Mouse (Mus musculus) G1E (cell line): ENCODE results near the gene Tuba4a. TPM values are rescaled to one million over a fixed set of nuclear protein-coding genes. Genes with fewer than 3 reads are reported as not detected.

Experiments used
- ATAC-seq: 2 replicates; pipeline ENCODE4 v1.8.0; 2016; ENCODE audit warnings: mild to moderate bottlenecking; ENCODE audit not compliant: insufficient number of reproducible peaks, poor library complexity, low FRiP score, severe bottlenecking; ENCODE audit errors: extremely low read depth
- DNase-seq: peaks from one replicate; pipeline ENCODE4 v3.0.0; 2012; ENCODE audit warnings: low spot score
- H3K27me3 ChIP-seq: 2 replicates; pipeline ENCODE4 v1.6.1; 2012; ENCODE audit warnings: mild to moderate bottlenecking, low read length, inconsistent platforms; ENCODE audit not compliant: insufficient read depth
- H3K36me3 ChIP-seq: replicated peaks from 2 replicates; pipeline ENCODE3; 2012; ENCODE audit warnings: mild to moderate bottlenecking, inconsistent platforms
- H3K4me1 ChIP-seq: 2 replicates; pipeline ENCODE4 v1.6.1; 2012; ENCODE audit warnings: low read depth, low read length, inconsistent platforms, mixed read lengths; ENCODE audit not compliant: insufficient read depth
- H3K4me3 ChIP-seq: 2 replicates; pipeline ENCODE4 v1.5.1; 2012; ENCODE audit warnings: low read depth, mild to moderate bottlenecking, inconsistent platforms, low read length, moderate library complexity, mixed read lengths
- H3K9me3 ChIP-seq: replicated peaks from 2 replicates; pipeline ENCODE4 v1.6.1; 2012; ENCODE audit warnings: inconsistent platforms
- CTCF ChIP-seq: IDR thresholded peaks from 2 replicates; pipeline ENCODE4 v1.5.1; 2012; ENCODE audit warnings: low read depth, low read length, inconsistent platforms, mixed read lengths
- GATA1 ChIP-seq: IDR thresholded peaks from 2 replicates; pipeline ENCODE4 v1.6.1; 2012; ENCODE audit warnings: borderline replicate concordance, low read length, inconsistent platforms, mixed read lengths
- GATA2 ChIP-seq: IDR thresholded peaks from 2 replicates; pipeline ENCODE4 v1.6.1; 2012; ENCODE audit warnings: low read depth, low read length, inconsistent platforms, borderline replicate concordance
- POLR2AphosphoS5 ChIP-seq: IDR thresholded peaks from 2 replicates; pipeline ENCODE4 v1.6.1; 2012; ENCODE audit warnings: low read depth, low read length, inconsistent platforms; ENCODE audit not compliant: insufficient replicate concordance
- TAL1 ChIP-seq: conservative IDR thresholded peaks from 2 replicates; pipeline ENCODE4 v1.6.1; 2012; ENCODE audit warnings: low read depth, low read length, inconsistent platforms, mixed read lengths
- polyA plus RNA-seq: library from polyadenylated mRNA; stranded (reverse); fragments of >175 nt; gene quantifications from 2 replicates; pipeline ENCODE4 v1.2.3, GENCODE M21; 2012
- total RNA-seq, 2 experiments: library from RNA; stranded (forward) in 1 of 2; stranded (reverse) in 1 of 2; fragments of 200-1000 nt in 1 of 2; fragments of >200 nt in 1 of 2; fragmentation: Nextera tagmentation in 1 of 2; gene quantifications; 2 replicates each; pipeline ENCODE4 v1.2.3; 2014 to 2017

Tuba4a gene
- total and polyA plus RNA-seq, 3 experiments, result 61.0 to 287 (median 156) TPM

GRCm38 (mm10) chr1:75185495-75185894 lies 34.2 kb downstream of the Tuba4a start:
- ATAC-seq (no peak), DNase-seq (no peak)
- peaks cover 50% of the 10 kb centered on the region for H3K4me1 ChIP-seq
- H3K9me3 ChIP-seq, result peaks cover 3% of the 10 kb centered on the region; the same call in 1 of the 2 replicates
- H3K36me3 ChIP-seq, result peaks cover 97% of the 10 kb centered on the region
- no peaks in the 10 kb centered on the region; the same call in 1 of the 2 replicates for H3K27me3 ChIP-seq
- TF ChIP-seq CTCF (no peak), TAL1 (no peak), GATA2 (no peak), POLR2AphosphoS5 (no peak), GATA1 (no peak)
- H3K4me3 ChIP-seq, result no peak overlapping the region

- Histone ChIP-seq H3K4me3 (no peak overlapping the region), H3K27me3 (no peaks in the 10 kb centered on the region; the same call in 1 of the 2 replicates), H3K4me1 (peaks cover 54% of the 10 kb centered on the region), H3K9me3 (peaks cover 3% of the 10 kb centered on the region; the same call in 1 of the 2 replicates), H3K36me3 (peaks cover 82% of the 10 kb centered on the region)
- DNase-seq, result no peak
- no peak for ATAC-seq
- TF ChIP-seq POLR2AphosphoS5 (no peak), CTCF (no peak), GATA2 (no peak), GATA1 (no peak), TAL1 (no peak)
Observed at GRCm38 (mm10) chr1:75182160-75182559, 37.5 kb downstream of the Tuba4a start.

GRCm38 (mm10) chr1:75181377-75181870 lies 38.2 kb downstream of the Tuba4a start:
- DNase-seq (no peak), ATAC-seq (no peak)
- H3K4me3 ChIP-seq, result peak overlapping the region; percentile 10; the same call in 1 of the 2 replicates
- H3K27me3 ChIP-seq, result no peaks in the 10 kb centered on the region; the same call in 1 of the 2 replicates
- peaks cover 58% of the 10 kb centered on the region for H3K4me1 ChIP-seq
- H3K9me3 ChIP-seq, result peaks cover 3% of the 10 kb centered on the region; the same call in 1 of the 2 replicates
- peaks cover 82% of the 10 kb centered on the region for H3K36me3 ChIP-seq
- TF ChIP-seq TAL1, result no peak
- no peak for TF ChIP-seq CTCF
- no peak for TF ChIP-seq GATA2
- TF ChIP-seq POLR2AphosphoS5, result no peak
- no peak for TF ChIP-seq GATA1

- peak overlapping the region; percentile 80; the same call in 1 of the 2 replicates for H3K4me3 ChIP-seq
- H3K4me1 ChIP-seq, result peaks cover 62% of the 10 kb centered on the region
- no peaks in the 10 kb centered on the region; the same call in 1 of the 2 replicates for H3K27me3 ChIP-seq
- peaks cover 3% of the 10 kb centered on the region; the same call in 1 of the 2 replicates for H3K9me3 ChIP-seq
- DNase-seq (no peak), ATAC-seq (no peak)
- TF ChIP-seq POLR2AphosphoS5, result no peak
- no peak for TF ChIP-seq GATA1
- TF ChIP-seq TAL1, result no peak
- no peak for TF ChIP-seq CTCF
- TF ChIP-seq GATA2, result no peak
- H3K36me3 ChIP-seq, result peaks cover 82% of the 10 kb centered on the region
Observed at GRCm38 (mm10) chr1:75180741-75181140, 38.9 kb downstream of the Tuba4a start.

- no peaks in the 10 kb centered on the region; the same call in 1 of the 2 replicates for H3K27me3 ChIP-seq
- DNase-seq (peak; percentile 94), ATAC-seq (peak; percentile 85)
- peak within 1 kb of the TSS; percentile 80 for H3K4me3 ChIP-seq
- TF ChIP-seq GATA1, result no peak
- no peak for TF ChIP-seq TAL1
- no peak for TF ChIP-seq POLR2AphosphoS5
- no peak for TF ChIP-seq GATA2
- TF ChIP-seq CTCF, result no peak
- H3K9me3 ChIP-seq, result peaks cover 3% of the 10 kb centered on the region; the same call in 1 of the 2 replicates
- H3K4me1 ChIP-seq, result peaks cover 63% of the 10 kb centered on the region
- H3K36me3 ChIP-seq, result peaks cover 82% of the 10 kb centered on the region
Observed at GRCm38 (mm10) chr1:75180105-75180590, 39.5 kb downstream of the Tuba4a start, which contains the start of gene Abcb6. Gene Abcb6 (minus strand): TSS chr1:75180392.

GRCm38 (mm10) chr1:75179334-75180104 lies 40.1 kb downstream of the Tuba4a start:
- Histone ChIP-seq H3K4me1 (peaks cover 59% of the 10 kb centered on the region), H3K27me3 (no peaks in the 10 kb centered on the region; the same call in 1 of the 2 replicates), H3K9me3 (peaks cover 3% of the 10 kb centered on the region; the same call in 1 of the 2 replicates), H3K4me3 (peak overlapping the region; percentile 80), H3K36me3 (peaks cover 81% of the 10 kb centered on the region)
- ATAC-seq, result peak; percentile 65
- DNase-seq, result peak; percentile 86
- peak; percentile 47; the same call in 1 of the 2 replicates for TF ChIP-seq TAL1
- no peak for TF ChIP-seq POLR2AphosphoS5
